Mouse (Mus musculus) heart, postnatal 4 days (tissue): ENCODE results near the gene Ak2. TPM values are rescaled to one million over a fixed set of nuclear protein-coding genes. Genes with fewer than 3 reads are reported as not detected.

Source experiments
- DNase-seq: peaks from one replicate; pipeline ENCODE4 v3.0.0; 2021
- total RNA-seq, 2 experiments: library from RNA; stranded (reverse); gene quantifications; 2 replicates each; pipeline ENCODE4 v1.2.3; 2021

Gene Ak2
- total RNA-seq, 2 experiments from 2014 or later = 104 to 105 TPM

- peak; percentile 26 for DNase-seq
Observed at GRCm38 (mm10) chr4:129049306-129050011, 57.7 kb downstream of the Ak2 start.

GRCm38 (mm10) chr4:129050365-129050764, 58.6 kb downstream of the Ak2 start:
- no peak for DNase-seq

GRCm38 (mm10) chr4:129050901-129051417, 59.2 kb downstream of the Ak2 start:
- DNase-seq = no peak

DNA sequence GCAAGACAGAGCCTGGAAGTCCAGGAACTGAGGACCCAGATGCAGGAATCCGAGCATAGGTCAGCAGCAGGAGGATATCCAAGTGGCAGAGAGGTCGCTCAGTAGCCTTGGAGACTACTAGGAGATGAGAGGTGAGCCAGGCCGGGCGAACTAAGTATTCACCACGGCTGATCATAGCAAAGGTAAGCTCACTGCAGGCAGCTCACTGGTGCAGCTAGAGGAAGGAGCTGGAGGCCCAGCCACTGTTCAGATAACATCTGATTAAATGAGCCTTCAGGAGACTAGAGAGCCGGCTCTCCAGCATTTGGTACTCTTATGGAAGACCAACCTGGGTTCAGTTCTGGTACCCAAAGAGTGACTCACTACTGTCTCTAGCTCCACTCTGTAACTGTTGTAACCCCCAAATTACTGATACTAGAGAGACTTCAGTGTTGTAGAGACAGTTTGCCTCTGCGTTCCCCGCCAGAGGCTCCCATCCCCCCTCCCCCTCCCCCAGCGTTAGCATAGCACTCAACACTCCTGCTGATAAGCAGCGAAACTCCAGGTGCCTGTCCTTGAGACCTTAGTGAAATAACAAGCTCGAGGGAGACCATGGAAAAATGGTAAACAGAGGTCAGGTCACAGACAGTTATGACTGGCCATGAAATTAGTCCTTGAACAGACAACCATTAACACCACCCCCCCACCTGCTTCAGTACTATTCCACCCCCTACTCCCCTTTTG, 59.9 kb downstream of the Ak2 start:
- DNase-seq = no peak

DNA sequence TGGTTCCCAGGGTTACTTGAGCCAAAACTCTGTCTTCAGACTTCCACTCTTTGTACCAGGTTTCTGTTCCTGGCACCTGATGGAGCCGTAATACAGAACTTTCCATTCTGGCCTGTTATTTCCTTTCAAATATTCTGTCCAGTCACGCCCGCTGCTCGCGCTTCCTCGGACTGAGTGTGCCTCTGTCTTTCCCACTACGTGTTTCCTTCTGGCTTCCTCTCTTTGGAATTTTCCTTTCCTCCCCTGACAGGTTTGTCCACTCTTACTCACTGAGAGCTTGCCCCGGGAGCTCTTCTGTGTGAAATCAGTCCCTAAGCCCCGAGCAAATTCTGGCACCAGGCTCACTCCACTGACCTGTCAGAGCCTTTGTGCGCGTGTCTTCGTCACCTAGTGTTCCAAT, 63.0 kb downstream of the Ak2 start:
- no peak for DNase-seq

DNA sequence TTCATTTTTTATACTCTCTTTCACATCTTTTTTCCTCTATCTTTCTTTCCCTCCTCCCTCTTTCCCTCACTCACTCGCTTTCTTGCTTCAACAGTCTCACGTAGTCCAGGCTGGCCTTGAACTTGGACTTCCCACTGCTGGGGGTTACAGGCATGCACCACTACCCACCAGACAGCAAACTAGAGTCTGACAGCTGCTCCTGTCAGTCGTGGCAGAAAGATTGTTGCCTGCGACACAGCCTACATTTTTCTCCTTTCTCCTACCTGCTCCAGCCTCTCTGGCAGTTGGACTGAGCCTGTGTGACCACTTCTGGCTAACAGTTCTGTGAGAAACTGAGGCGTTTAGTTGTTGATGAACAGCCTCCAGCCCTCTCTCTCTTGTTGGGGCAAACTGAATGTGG, 63.8 kb downstream of the Ak2 start:
- DNase-seq = no peak

- peak; percentile 98 for DNase-seq
Observed at GRCm38 (mm10) chr4:129057533-129058206, 65.9 kb downstream of the Ak2 start.

GRCm38 (mm10) chr4:129058207-129059092, 66.7 kb downstream of the Ak2 start, which contains the start of gene Rnf19b:
TSS of gene Rnf19b (plus strand) at chr4:129058271.
- peak; percentile 46 for DNase-seq

DNA sequence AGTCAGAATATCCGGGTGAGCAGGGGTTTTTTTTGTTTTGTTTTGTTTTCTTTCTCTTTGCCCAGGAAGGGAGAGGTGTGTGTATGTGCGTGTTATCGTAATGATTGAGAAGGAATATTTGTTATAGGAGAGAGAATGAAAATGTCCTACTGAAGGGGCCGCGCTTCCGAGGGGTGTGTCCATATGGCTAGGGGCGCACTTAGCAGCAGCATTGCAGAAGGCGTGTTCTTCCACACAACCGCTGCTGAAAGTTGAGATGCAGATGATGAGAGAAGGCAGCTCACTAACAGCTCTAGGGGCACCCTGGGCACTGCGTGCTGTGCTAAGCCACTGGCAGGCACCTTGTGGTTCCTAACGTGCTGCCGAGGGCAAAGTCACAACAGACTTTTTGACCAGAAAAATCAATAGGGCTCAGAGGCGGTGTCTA, 67.4 kb downstream of the Ak2 start:
- peak; percentile 47 for DNase-seq

- DNase-seq = no peak
Observed at GRCm38 (mm10) chr4:129059922-129060321, 68.2 kb downstream of the Ak2 start.

Other genes starting within 250 kb of the Ak2 start
- under 1 TPM; 0.20 to 0.36 TPM for gene A3galt2, start 236.6 kb upstream of the Ak2 start, total RNA-seq
- gene Zfp362, start 185.9 kb upstream of the Ak2 start, total RNA-seq = 10 to 100 TPM; 33.9 to 34.4 TPM
- 1 to 10 TPM; 3.2 to 3.7 TPM for gene Trim62, start 108.4 kb upstream of the Ak2 start, total RNA-seq
- 1 to 10 TPM; 7.7 to 8.7 TPM for gene Azin2, start 29.5 kb upstream of the Ak2 start, total RNA-seq
- gene Rnf19b, start 66.3 kb downstream of the Ak2 start, total RNA-seq = 10 to 100 TPM; 27.0 to 27.9 TPM
- not detected for gene Tmem54, start 113.6 kb downstream of the Ak2 start, total RNA-seq
- gene Hpca, start 130.1 kb downstream of the Ak2 start, total RNA-seq = under 1 TPM; 0.25 to 0.69 TPM
- 100 to 1,000 TPM; 101 to 105 TPM for gene Fndc5, start 145.0 kb downstream of the Ak2 start, total RNA-seq
- 10 to 100 TPM; 22.5 to 24.2 TPM for gene S100pbp, start 197.8 kb downstream of the Ak2 start, total RNA-seq
- gene Yars, start 197.8 kb downstream of the Ak2 start, total RNA-seq = 10 to 100 TPM; 44.7 to 45.0 TPM